7 mouse cellular contexts compared by ENCODE assay signal in genomic region chr1:39193862-39194675, GRCm38 (mm10). TPM values are rescaled to one million over a fixed set of nuclear protein-coding genes. Genes with fewer than 3 reads are reported as not detected.
DNase-seq lines count a peak whose midpoint lies in the region; ATAC-seq and TF ChIP-seq lines count a peak whose summit lies in the region.

No protein-coding gene starts in this region.

- H3K36me3 ChIP-seq in forebrain, embryonic 11.5 days (ENCODE audit: control insufficient read depth, insufficient read depth, low read length) = no peaks in the 10 kb centered on the region
- H3K36me3 ChIP-seq in hindbrain, embryonic 13.5 days = no peaks in the 10 kb centered on the region
- no peaks in the 10 kb centered on the region for H3K36me3 ChIP-seq in midbrain, embryonic 16.5 days (ENCODE audit: control insufficient read depth, insufficient read depth, low read length)

- H3K9me3 ChIP-seq in forebrain, embryonic 11.5 days (ENCODE audit: control insufficient read depth, low read length) = no peaks in the 10 kb centered on the region
- H3K9me3 ChIP-seq in hindbrain, embryonic 13.5 days = no peaks in the 10 kb centered on the region
- H3K9me3 ChIP-seq in midbrain, embryonic 16.5 days (replicated peaks; ENCODE audit: control insufficient read depth, low read length, poor library complexity, severe bottlenecking) = no peaks in the 10 kb centered on the region

- ATAC-seq in forebrain, embryonic 11.5 days (replicated peaks; ENCODE audit: low FRiP score) = peak; percentile 57
- peak; percentile 73 for ATAC-seq in hindbrain, embryonic 13.5 days (ENCODE audit: low FRiP score)
- ATAC-seq in midbrain, embryonic 16.5 days = peak; percentile 80

- no peak for TF ChIP-seq CTCF in bone marrow, adult 2 months (IDR thresholded peaks at IDR 0.05; ENCODE audit: control insufficient read depth, insufficient read depth, low read length)

- WGBS in bone marrow, adult 2 months = under 1% methylated on average over 76 of the region's 76 CpGs
- WGBS in forebrain, embryonic 11.5 days = 0% methylated on average over 62 of the region's 76 CpGs
- 1% methylated on average over 55 of the region's 76 CpGs for WGBS in hindbrain, embryonic 13.5 days
- WGBS in midbrain, embryonic 16.5 days = under 1% methylated on average over 51 of the region's 76 CpGs

- H3K4me1 ChIP-seq in bone marrow, adult 2 months (ENCODE audit: control insufficient read depth, insufficient read depth, low read length) = no peaks in the 10 kb centered on the region
- H3K4me1 ChIP-seq in forebrain, embryonic 11.5 days (replicated peaks; ENCODE audit: control insufficient read depth, insufficient read depth, low read length) = peaks cover 12% of the 10 kb centered on the region
- peaks cover 31% of the 10 kb centered on the region for H3K4me1 ChIP-seq in hindbrain, embryonic 13.5 days (replicated peaks)
- peaks cover 21% of the 10 kb centered on the region for H3K4me1 ChIP-seq in midbrain, embryonic 16.5 days (ENCODE audit: control insufficient read depth, insufficient read depth, low read length)

- DNase-seq in R1 (ENCODE audit: low read depth, low spot score) = peak; percentile 61
- DNase-seq in forebrain, embryonic 11.5 days (ENCODE audit: low spot score) = peak; percentile 71
- peak; percentile 64 to 73 for DNase-seq in left cerebral cortex, postnatal 25 days (ENCODE audit: low spot score in 2 of 2)
- DNase-seq in thymus, postnatal 14 days = peak; percentile 51

- peaks cover 34% of the 10 kb centered on the region for H3K27me3 ChIP-seq in forebrain, embryonic 11.5 days (ENCODE audit: control insufficient read depth, insufficient read depth, low read length)
- H3K27me3 ChIP-seq in hindbrain, embryonic 13.5 days = peaks cover 65% of the 10 kb centered on the region
- peaks cover 27% of the 10 kb centered on the region for H3K27me3 ChIP-seq in midbrain, embryonic 16.5 days (ENCODE audit: control insufficient read depth, insufficient read depth, low read depth, low read length)

- intact Hi-C loops in left cerebral cortex, postnatal 25 days (cut with DNase I) = loop anchor here (2.0 to 10.0 kb wide), 4 partner anchors 97 to 341 kb away; partner anchors contain the start of gene Cnot11

- peak overlapping the region; percentile 99 for H3K4me2 ChIP-seq in forebrain, embryonic 11.5 days (ENCODE audit: low read depth, low read length, severe bottlenecking)
- peak overlapping the region; percentile 98 for H3K4me2 ChIP-seq in hindbrain, embryonic 13.5 days
- peak overlapping the region; percentile 100 for H3K4me2 ChIP-seq in midbrain, embryonic 16.5 days (ENCODE audit: low read length)

- peak overlapping the region; percentile 57 for H3K9ac ChIP-seq in forebrain, embryonic 11.5 days (ENCODE audit: low read length)
- H3K9ac ChIP-seq in hindbrain, embryonic 13.5 days = peak overlapping the region; percentile 79
- peak overlapping the region; percentile 78 for H3K9ac ChIP-seq in midbrain, embryonic 16.5 days (ENCODE audit: low read depth, low read length)

- H3K4me3 ChIP-seq in bone marrow, adult 2 months (replicated peaks; ENCODE audit: control insufficient read depth, low read depth, low read length) = peak overlapping the region; percentile 24
- H3K4me3 ChIP-seq in forebrain, embryonic 11.5 days (ENCODE audit: low read depth, low read length) = peak overlapping the region; percentile 67
- peak overlapping the region; percentile 77 for H3K4me3 ChIP-seq in hindbrain, embryonic 13.5 days
- peak overlapping the region; percentile 78 for H3K4me3 ChIP-seq in midbrain, embryonic 16.5 days (ENCODE audit: low read depth, low read length)

- no peak overlapping the region for H3K27ac ChIP-seq in bone marrow, adult 2 months (ENCODE audit: control insufficient read depth, insufficient read depth, low read depth, low read length, poor library complexity)
- no peak overlapping the region for H3K27ac ChIP-seq in forebrain, embryonic 11.5 days (ENCODE audit: low read depth, low read length)
- no peak overlapping the region for H3K27ac ChIP-seq in hindbrain, embryonic 13.5 days
- 0 out of 2 replicates have a peak overlapping the region, but pooled peaks have one; percentile 17 for H3K27ac ChIP-seq in midbrain, embryonic 16.5 days (ENCODE audit: low read length)

- TF ChIP-seq POLR2A in bone marrow, adult 2 months (IDR thresholded peaks at IDR 0.05; ENCODE audit: borderline replicate concordance, control insufficient read depth, low read depth, low read length) = no peak

RNA-seq across cellular contexts. Expression of gene Npas2, which starts 0.5 kb away (rescaled TPM):
- 0.38 TPM in 1 of 2 replicates, not detected in the other for polyA plus RNA-seq in bone marrow, adult 2 months (2011; ENCODE audit: insufficient read depth, insufficient read length, low replicate concordance, missing spikeins)
- polyA plus RNA-seq in forebrain, embryonic 11.5 days (2014; fragmentation: Nextera tagmentation; extraction: Ambion mirVana) = 0.07 TPM in 1 of 2 replicates, not detected in the other
- polyA plus RNA-seq in hindbrain, embryonic 13.5 days (2015; fragmentation: Nextera tagmentation; extraction: Ambion mirVana) = 0.40 and 0.70 TPM in 2 replicates
- total RNA-seq in left cerebral cortex, postnatal 25 days (2021) = 10 to 100 TPM; 55.3 to 67.1 TPM
- polyA plus RNA-seq in midbrain, embryonic 16.5 days (2015; fragmentation: Nextera tagmentation; extraction: Ambion mirVana) = 0.54 and 0.71 TPM in 2 replicates

Comparison
In these comparisons a context has a peak if more than half of its experiments do, and no peak if none do; other contexts are left out.
1. H3K4me3 ChIP-seq: peak in every context shown above with its lines; median percentile 78 in midbrain, embryonic 16.5 days; 77 in hindbrain, embryonic 13.5 days; 67 in forebrain, embryonic 11.5 days; 24 in bone marrow, adult 2 months.